Mouse (Mus musculus) testis, postnatal 10 days (tissue): ENCODE measurements at regions not wholly inside any gene's neighbourhood (a gene's known extent, or its start where the extent isn't known, plus 50 kb on each side); places are given as distances from the start of the nearest gene placed in this dataset.

ENCODE experiments used
- DNase-seq: peaks from one replicate; pipeline ENCODE4 v3.0.0; 2021; ENCODE audit warnings: low spot score

DNA sequence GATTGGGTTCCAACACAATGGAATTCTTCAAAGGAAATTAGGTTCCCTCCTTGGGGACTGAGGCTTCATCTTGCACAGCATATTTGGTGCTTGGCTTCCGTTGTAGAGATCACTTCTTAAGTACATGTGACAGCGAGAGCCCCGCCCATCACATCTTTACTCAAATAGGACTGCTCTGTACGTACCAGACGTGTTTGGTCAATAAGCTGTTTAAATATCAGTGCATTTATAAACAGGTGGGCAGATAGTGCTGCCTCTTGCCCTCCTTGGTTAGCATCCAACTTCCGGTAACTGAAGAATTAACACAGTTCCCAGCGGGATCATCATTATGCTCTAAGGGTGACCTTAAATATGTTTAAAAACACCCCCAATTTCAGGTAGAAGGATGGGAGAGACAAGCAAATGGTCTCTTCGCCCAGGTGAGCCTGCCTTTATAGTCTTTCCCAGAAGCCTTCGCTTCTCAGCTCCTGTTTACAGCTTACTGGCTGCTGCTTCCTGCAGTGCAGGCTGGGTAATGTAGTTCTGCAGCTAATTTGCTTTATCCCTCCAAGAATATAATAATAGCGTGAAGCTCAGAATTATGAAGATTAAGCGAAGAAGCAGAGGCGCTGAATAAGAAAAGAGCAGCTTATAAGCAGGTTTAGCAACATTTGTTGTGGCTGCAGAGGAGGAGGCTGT, 242.1 kb downstream of the Foxo1 start:
- no peak for DNase-seq

DNA sequence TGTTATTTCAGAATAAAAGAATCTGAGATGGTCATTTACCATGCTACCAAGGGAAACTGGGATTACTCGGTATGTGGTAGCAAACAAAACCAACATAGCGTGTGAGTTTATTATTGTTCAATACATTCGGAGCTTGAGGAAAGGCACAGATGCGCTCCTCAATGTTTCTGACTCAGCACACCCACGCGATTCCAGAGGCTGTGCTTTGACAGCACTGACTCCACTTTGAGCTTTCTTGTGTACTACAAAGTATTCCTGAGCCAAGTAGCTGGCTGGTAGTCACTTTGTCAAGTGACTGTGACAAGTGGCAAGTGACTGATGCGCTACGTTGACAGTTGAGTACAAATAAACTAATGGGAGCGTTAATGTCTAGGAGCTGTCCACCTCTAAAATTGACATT, 235.8 kb downstream of the Foxo1 start:
- DNase-seq = no peak

DNA sequence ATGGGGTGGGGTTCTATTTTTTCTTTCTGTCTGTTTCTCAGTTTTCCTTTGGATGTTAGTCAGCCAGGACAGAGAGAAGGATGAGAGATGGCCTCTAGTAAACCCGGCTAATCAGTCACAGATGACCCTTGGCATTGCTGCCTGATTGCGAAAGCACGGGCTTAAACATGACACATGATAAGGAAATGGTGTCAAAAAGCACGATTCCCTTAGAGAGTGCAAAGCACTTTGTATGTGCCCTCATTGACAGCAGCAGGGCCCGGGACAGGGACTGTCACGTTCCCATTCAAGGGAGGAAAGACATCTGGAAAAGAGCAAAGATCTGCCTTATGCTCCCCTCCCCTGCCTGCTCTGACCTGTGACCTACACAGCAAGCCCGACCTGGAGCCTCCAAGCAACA, 234.1 kb downstream of the Foxo1 start:
- no peak for DNase-seq

DNA sequence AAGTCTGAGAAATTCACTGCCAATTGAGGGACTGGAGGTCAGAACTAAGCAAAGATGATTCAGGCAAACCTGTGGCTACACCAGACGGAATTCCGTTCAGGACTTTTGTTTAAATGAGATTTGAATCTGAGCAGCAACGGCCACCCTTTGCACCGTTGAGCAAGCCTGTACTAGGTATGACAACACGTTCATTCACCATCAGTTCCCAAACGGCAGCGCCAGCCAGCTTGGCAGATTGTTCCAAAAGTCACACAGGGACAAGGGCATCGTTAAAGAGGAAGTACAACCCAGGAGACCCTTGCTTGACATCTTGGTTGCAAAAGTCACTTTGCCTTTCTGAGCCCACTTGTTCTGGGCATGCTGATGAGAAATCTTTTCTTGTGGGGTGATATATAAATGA, 233.5 kb downstream of the Foxo1 start:
- DNase-seq = no peak

DNA sequence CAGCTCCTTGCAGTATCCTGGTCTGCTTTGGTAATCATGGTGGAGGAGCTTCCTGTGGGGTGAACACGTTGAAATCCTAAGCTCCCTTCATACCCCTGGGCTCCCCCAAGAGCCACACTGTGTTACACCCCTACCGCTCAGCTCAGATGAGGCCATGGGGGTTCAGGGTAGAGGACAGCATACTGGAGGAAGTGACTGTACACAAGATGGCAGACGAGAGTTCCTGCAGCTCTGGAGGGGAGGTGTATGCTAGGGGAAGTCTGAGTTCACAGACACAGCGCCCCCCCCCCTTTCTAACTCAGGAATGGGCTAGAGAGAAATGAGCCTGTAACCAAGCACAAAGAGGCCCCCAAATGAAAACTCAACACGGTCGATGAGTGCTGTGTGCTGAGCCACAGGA, 231.9 kb downstream of the Foxo1 start:
- DNase-seq = no peak

DNA sequence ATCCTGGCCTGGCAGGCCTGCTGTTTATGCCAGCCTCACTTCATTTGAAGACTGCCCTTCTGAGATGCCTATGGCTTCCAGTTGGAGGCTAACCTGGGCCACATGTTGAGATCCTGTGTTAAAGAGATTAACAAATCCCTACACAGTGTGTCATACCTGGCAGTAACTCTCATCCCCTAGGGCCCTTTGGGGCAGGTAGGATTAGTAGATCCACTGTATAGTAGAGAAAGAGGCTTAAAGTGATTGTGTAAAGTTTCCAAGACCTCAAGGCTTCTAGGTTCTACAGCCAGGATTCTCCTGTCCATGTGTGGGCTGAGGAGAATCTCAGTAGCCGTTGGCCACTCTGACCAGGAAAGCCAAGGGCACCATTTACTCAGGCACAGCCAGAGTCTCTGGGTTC, 231.4 kb downstream of the Foxo1 start:
- no peak for DNase-seq

DNA sequence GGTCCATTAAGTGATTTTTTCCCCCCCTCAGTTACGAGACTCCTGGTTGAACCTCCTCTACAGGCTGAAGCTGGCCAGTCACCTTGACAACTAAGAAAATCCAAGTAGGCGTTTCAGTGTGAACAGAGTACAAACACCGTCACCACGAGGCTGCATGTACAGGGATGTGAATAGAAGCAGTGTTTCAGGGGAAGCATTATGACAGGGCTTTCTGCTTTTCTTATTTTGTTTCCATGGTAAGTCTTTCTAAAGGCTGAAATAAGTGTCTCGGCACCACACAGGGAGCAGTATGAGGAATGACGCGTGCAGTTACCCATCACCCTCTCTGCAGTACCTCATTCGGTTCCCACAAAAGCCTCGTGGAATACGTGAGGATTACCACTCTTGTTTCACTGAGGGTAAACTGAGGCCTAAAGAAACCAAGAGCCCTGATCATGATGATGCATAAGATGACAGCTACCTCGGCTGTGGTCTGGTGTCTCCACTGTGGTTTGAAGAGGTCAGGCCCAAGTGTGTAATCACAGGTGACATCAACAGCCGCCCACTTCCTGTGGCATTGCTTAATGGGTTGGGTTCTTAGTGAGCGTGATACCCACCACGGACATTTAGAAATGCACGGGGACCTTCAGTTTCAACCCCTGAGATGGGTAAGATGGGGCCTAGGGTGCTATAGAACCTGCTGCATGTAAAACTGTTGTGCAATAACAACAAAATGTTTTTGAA, 230.5 kb downstream of the Foxo1 start:
- DNase-seq = no peak

DNA sequence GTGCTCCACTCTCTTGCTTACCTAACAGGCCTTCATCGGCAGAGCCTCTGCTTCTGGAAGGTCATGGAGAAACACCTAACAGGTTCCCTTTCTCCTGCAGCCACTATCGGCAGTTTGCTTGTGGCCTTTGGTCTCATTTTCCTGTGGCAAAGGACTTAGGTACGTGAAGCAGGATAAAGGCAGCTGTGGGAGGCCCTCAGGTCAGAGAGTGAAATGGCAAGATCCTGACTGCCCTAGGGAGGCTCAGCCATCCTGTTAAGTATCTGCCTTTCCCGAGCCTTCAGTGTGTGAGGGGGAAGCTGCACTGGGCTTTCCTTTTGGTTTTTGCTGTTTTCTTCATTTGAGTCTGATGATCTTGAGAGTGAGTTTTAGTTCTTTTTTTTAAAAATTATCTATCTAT, 228.8 kb downstream of the Foxo1 start:
- no peak for DNase-seq

DNA sequence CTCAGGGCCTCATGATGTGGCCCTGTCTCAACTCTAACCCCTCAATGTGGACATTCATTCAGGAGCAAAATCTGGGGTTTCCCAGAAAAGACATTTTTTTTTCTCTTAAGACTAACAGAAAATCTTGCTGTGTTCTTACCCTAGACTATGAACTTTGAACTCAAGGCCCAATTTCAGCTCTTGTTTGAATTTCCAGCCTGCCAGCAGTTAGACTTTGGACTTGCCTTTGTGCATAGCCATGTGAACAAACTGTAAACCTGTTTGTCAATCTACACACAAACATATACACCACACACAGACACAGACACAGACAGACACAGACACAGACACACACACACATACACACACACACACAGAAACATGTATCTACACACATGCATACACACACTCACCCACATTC, 227.3 kb downstream of the Foxo1 start:
- DNase-seq = no peak

DNA sequence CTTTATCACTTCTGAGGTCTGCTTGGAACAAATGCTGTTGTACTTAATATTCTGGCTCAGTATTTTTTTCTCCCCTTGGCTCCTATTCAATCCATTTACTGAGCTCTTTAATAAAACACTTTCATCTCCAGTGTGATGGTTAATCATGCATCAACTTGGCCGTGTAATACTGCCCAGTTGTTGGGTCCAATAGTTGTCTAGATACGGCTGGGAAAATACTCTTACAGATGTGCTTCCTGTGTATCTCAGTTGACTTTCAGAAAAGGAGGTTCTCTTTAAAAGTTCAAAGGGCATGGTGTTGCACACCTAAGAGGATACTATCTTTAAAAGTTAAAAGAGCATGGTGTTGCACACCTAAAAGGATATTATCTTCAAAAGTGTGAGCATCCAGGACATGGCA, 226.8 kb downstream of the Foxo1 start:
- no peak for DNase-seq

DNA sequence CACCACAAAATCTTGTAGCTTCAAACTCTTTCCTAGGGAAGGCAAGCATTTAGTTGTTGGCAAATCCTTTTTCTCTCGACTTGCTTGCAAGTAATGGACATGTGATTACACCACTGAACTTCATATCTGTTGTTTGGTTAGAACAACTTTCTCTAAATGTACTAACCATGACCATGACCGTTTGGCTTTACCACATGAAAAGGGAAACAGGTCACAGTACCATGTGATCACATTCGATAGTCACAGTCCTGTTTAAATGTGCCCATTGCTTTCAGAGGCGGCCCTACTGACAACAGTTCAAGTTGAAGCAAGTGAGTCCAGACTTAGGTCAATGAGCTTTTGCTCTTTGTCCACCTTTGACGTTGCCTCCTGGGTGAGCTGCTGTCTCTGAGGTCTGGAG, 211.1 kb downstream of the Foxo1 start:
- no peak for DNase-seq

DNA sequence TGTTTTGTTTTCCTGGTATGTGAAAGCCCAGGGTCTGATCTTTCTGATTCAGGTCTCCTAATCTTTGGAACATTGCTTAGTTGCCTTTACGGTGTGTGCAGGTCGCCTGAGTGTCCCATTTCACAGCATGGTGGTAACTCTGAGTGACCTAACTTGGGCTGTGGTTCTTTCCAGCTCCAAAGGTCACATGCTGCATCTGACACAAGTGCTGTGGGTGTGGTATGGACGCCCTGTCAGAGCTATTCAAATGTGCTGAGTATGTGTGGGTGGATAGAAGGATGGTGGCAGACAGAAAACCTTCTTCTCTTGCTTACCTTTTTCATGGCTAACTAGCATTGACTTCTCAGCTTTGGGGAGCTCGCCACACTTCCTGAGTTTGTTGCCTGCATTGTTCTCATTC, 201.8 kb downstream of the Foxo1 start:
- no peak for DNase-seq

DNA sequence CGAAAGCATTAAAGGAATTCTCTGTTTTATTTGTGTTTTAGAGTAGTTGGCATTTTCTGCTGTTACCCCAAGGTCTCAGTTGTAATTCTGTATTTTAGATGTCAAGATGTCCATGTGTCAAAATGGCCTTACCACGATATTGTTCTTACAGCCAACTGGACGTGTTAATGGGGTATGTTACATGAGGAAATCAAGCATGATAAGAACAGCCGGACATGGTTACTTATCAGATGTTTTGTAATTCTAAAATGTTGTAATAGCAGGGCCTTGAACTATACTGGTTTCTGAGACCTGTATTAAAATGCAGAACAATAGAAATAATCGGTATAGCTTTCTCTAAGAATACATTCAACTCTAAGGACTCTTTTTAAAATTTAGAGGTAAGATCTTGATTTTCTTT, 201.3 kb downstream of the Foxo1 start:
- DNase-seq = no peak

DNA sequence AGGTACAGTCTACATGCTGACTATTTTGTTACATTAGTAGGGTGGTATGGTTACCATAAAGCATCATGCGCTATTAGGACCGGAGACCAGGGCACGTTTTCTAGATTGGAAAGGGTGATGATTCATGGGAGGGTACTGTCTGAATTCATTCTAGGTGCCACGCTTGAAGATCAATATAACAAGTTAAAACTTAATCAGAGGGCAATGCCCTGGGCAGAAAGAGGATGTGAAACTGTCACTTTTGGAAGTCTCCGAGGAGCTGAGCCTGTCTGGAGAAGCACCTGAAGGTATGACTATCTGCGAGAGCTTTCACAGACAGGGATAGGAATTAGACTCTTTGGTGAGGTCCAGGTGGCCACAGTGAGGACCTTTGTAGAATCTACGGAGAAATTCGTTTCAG, 200.2 kb downstream of the Foxo1 start:
- DNase-seq = no peak

DNA sequence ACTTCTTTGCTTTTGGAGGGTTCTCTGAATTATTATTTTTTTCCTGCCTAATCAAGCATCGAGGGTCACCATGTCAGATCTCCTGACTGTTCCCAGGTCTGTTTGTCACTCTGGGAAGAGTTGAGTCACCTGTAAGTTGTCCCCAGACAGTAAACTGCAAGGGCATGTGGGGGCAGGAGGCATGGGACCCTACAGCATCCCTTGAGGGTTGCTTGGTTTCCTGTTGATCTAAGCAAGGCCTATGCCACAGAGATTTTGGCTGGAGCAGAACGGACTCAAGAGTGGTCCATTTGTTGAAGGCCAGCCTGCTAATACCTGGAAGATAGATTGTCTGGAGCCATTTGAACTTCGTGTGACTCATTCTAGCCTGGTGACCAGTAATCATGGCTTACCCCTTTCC, 199.7 kb downstream of the Foxo1 start:
- DNase-seq = no peak

DNA sequence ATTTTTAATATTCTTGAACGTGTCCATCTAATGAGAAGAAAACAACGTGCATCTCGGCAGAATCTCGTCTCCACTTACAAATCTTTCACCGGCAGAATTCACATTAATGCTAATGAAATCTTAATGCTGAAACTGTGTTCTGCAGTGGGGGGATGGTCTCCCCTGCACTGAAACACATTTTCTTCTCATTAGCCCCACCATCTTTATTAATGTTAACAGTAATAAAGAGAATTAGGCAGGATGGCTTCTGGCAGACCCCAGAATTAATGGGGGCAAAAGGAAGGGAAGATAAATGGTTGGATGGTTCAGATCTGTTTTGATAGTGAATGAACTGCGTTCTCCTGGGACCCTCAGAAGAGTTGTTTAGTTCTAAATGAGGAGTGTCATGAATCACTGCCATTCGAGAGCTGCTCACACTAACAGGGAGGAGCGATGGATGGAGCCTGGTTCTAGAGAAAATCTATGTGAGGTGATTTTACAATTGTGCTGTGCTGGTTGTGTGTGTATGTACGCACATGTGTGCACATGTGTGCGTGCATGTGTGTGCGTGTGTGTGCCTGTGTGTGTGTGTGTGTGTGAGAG, 198.9 kb downstream of the Foxo1 start:
- no peak for DNase-seq

DNA sequence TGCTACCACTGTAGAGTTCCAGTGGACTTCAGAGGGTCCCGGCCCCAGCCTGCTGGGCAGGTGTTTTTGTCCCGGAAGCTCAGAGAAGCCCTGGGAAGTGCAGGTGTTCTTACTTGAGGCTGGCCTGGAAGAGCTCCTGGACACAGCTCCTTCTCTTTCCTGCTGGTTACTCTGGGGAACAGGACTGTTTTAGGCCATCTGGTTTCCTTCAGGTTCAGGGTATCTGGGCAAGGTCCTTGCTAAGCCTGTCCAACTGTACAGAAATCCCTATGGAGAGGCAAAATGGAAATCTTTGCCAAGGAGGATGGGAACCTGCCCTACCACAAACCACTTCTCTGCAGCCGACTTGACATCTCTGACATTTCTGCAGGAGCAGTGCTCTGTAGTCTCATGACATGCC, 198.4 kb downstream of the Foxo1 start:
- no peak for DNase-seq

DNA sequence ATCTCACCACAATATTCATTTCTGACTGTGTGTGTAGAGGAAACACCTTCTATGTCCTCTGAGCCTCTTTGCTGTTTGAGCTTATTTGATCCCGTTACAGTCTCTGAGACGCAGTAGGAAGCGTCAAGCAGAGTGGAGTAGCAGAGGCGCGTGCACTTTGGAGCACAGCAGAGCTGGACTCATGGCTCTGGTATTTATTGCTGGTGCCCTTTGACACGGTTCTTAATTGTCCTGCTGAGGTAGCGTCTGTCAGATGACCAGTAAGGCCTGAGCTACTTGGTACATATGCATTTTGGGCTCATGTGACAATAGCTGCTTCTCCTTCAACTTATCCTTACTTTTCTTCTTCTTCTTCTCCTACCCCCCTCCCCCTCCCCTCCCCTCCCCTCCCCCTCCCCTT, 195.8 kb downstream of the Foxo1 start:
- no peak for DNase-seq

DNA sequence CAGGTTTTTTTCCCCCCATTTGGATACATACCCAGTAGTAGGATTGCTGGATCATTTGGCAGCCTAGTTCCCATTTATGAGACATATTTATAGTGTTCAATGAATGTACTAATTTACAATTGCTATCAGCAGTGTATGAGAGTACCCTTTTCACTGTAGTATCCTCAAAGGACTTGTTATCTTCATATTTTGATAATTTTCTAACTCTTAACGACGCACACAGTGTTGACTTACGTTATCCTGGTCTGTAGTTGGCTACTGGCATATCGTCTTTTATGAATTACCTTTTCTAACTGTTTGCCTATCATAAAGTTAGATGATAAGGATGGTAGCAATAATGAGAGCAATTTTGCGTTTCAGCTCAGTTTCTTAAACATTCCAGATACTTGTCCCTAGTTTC, 186.8 kb downstream of the Foxo1 start:
- no peak for DNase-seq

DNA sequence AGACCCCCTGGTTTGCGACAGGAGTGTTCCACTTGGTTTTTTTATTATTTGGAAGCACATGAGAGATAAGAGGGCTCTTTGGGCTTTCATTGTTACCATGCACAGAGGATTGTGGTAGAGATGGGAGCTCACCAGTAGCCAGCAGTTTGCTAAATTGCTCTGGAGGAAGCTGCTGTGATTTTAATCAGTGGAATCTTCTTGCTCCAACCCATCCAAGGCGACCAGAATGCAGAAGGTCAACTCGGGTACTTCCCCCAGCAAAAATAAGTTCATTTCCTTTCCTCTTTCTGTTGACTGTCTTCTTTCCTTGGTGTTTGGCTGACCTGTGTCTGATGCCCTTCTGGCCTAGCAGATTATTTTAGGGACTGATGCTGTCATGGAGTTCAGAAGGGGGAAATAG, 184.9 kb downstream of the Foxo1 start:
- DNase-seq = no peak

DNA sequence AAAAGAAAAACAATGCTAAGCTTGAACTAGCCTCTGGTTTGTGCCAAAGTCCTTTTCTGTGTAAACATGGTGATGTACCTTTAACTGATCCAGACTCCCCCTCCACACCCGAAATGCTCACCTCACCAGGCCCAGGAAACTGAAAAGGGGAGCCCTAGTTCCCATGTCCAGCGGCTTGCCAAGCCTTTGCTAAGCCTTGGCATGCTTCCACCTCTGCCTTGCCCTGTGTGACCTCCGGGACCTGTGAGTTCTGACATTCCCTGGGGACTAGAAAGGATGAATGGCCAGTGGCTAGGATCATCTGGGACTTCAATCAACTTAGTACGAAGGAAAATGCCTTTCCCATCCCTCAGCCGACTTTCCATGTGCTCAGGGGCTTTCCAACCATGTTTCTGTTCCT, 184.2 kb downstream of the Foxo1 start:
- peak; percentile 45 for DNase-seq

DNA sequence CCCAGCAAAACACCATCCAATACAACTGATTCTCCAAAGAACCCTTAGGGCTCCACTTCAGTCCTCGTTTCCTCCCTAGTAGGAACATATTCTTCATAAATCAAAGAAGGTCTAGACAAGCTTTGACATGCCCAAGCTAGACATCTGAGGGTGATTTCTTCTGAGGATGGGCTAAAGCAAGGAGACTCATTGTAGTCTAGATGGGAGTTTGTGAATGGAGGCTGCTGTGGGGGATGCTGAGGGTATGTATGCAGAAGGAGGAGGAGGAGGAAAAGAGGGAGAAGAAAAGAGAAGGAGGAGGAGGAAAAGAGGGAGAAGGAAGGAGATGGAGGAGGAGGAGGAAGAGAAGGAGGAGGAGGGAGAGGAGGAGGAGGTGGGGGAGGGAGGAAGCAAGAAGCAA, 178.9 kb downstream of the Foxo1 start:
- no peak for DNase-seq

DNA sequence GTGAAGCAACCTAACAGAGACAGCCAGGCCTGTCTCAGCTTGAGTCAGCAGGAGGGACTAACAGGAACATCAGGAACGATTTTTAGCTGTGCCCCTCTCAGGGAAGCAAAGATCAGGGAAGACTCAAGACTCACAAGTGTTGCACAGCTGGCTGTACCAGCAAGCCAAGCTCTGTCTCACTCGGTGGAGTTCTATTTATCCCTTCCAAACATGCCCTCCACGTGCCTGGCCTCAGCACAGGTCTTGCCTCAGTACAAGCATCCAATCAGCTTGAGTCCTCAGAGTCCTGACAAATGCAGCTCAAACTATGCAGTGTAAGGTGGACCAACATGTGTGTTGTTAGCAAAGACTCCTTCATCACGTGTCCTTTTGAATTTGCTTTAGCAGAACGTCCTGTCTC, 178.4 kb downstream of the Foxo1 start:
- no peak for DNase-seq
